Mouse (Mus musculus) T-helper 2 cell (primary cell): ENCODE data around the gene Hist1h1t.
"Not testable (repeated sequence)": the region's sequence is repeated elsewhere in the genome, so short reads cannot be mapped to it uniquely, and the experiment has no call there.

ENCODE experiments used
- in situ Hi-C: fragments of 300-600 bp; cut with MboI, MseI; formaldehyde crosslinking; loops from one replicate; pipeline ENCODE4 v1.15.1; 2025; ENCODE audit warnings: high pct_unique_total_duplicates

Hist1h1t gene

DNA sequence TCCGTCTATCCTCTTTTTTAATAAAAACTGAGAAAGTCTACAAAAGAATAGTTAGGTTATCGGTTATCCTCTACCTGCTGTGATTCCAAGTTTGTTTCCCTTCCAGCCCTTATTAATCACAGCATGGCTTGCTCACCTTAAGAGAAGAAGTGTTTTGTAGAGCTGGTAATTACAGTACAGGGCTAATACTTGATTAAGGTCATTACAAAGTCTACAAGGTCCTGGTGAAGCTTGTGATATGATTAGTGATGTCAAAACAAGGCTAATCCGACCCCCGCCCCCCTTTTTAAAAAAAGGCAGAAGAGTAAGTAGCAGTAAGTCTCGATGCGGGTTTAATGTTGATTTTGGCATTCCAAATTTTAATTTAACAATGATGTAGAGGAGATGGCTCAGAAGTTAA is 3.4 kb downstream of the Hist1h1t start:
- in situ Hi-C loops, result loop anchor here (5.0 kb wide), 1 partner anchor 33 kb away; no protein-coding TSS in a partner anchor

DNA sequence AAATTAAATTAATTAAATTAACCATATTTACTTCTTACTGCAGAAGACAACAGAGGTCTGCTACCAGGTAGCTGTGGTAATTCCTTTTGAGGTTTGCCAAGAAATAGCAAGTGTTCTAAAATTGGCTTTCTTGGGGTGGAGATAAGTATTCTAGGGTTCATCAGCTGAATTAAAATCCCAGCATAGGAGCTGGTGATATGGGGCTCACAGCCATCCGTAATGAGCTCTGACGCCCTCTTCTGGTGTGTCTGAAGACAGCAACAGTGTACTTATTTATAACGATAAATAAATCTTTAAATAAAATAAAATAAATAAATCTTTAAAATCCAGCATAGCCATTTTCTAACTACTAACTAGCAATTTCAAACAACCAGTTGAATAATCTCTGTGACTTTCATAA is 4.2 kb downstream of the Hist1h1t start:
- in situ Hi-C loops, result loop anchor here (5.0 kb wide), 1 partner anchor 33 kb away; no protein-coding TSS in a partner anchor

DNA sequence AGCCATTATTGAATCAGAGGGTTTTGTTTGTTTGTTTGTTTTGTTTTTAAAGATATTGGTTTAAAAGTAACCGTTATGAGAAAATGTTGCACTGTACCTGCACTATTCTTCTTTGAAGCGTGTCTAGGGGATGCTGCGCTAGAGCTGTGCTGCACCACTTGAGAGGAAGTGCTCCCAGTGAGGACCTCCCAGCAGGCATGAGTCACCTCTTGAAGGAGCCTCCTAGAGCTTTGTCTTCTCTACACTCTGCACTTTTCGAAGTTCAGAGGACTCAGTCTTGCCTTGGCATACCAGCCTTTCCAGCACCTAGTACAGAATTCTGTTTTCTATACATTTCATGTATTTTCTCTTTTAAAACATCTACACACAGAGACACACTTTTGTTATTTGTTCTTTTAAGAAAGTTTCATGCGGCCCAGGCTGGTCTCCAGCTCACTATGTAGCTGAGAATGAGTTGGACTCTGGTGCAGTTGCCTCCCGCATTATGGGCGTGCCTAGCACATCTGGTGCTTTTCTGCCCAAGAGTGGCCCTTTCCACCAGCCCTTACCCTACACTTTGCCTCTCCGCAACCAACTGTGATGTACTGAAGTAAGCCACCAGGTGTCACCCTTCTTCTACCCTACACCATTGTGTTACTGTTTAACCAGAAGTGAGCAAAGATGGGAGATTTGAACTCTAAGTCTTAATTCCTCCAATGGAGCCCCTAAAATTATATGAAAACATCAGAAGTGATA is 5.3 kb downstream of the Hist1h1t start:
- in situ Hi-C loops, result no loop called here

DNA sequence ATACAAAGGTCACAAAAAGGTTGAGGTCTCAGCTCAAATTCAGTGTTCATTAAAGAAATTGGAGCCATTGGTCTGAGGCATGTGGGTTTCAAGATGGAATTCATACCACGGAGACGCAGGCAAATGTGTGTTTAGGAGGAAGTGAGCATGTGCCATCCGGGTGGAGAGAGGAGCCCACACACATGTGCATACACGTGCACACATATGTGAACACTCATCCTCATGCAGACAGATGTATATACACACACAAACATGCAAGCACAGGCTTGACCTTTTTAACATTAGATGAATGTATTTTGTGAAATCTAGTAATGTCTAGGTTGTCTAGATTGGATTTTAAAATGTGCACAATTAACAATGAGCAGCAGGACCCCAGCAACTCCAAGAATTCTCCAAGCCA is 6.6 kb downstream of the Hist1h1t start:
- in situ Hi-C loops, result no loop called here

DNA sequence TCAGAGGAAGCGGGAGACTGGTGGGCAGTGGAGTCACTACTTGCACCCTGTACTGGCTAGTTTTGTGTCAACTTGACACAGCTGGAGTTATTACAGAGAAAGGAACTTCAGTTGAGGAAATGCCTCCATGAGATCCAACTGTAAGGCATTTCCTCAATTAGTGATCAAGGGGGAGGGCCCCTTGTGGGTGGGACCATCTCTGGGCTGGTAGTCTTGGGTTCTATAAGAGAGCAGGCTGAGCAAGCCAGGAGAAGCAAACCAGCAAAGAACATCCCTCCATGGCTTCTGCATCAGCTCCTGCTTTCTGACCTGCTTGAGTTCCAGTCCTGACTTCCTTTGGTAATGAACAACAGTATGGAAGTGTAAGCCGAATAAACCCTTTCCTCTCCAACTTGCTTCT is 7.2 kb downstream of the Hist1h1t start:
- in situ Hi-C loops, result not testable (repeated sequence)

DNA sequence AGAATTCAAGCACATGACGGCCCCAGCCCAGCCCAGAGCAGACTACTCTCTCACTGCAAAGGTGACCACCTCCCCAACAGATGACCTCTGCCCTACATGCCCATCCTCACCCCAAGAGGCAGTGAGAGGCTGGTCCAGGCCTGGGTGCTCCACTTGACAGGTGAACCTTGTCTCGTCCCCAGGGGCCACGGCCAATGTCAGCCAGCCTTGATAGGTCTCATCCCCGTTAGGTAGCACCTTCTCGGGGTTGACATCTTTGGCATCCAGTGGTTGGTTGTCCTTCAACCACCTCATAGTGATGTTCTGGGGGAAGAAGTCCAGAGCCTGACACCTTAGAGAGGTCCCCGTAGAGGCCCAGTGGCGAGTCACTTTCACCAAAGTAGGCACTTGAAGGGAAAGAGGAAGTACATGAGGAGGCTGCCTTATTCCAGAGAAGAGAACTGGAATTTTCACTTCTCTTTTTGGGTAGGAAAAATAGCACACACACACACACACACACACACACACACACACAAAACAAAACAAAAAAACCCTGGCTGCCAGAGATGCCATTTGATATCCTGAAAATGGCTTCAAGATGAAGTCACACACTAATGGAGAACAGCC is 10.2 kb downstream of the Hist1h1t start:
- in situ Hi-C loops, result no loop called here

DNA sequence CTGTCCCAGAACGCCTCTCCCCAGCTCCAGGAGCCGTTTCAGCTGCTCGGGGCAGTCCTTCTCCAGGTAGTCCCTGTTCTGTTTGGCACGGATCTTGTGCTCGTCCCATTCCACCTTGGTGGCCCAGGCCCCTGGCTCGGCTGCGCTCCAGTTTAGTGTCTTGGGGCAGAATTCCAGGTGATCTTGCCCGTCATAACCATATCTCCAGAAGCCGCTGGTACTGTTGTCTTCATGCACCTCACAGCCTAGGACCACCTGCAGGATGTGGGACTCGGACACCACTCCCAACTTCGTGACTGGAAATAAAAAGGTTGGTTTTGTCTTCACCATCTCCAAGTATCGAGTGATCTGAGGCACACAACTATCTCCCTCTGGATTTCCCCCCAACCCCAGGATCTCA is 11.2 kb downstream of the Hist1h1t start:
- in situ Hi-C loops, result no loop called here

DNA sequence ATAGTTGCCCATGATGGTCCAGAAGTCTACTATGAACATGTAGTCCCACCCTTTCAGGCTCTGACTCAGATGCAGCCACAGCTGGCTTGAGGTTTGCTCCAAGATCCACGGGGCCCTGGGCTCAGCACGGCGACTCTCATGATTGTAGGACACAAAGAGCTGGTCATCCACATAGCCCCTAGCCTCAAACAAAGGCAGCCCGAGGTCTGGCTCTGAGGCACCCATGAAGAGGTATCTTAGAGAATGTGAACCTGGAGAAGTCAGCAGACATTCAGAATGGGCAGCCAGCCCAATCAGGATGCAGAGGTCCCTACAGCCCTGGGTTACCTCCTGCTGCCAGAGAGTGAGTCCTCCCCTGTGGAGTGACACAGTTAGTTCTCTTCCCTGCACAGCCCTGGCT is 12.4 kb downstream of the Hist1h1t start:
- in situ Hi-C loops, result no loop called here

DNA sequence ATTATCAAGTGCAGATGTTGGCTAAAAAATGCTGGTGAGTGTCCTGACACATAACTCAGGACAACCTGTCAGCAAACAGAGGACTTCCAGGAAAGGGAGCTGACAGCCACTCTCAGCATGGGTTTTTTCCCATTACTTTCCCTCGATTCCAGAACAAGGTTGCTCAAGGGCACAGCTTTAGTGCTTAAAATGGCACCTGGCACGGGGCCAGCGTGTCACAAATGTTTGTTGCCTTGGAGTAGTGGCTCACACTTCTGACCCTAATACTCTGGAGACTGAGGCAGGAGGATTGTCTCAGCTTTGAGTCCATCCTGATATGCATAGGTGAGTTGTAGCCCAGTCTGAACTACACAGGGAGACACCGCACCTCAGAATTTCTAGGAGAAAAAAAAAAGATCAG is 13.0 kb downstream of the Hist1h1t start:
- in situ Hi-C loops, result no loop called here

DNA sequence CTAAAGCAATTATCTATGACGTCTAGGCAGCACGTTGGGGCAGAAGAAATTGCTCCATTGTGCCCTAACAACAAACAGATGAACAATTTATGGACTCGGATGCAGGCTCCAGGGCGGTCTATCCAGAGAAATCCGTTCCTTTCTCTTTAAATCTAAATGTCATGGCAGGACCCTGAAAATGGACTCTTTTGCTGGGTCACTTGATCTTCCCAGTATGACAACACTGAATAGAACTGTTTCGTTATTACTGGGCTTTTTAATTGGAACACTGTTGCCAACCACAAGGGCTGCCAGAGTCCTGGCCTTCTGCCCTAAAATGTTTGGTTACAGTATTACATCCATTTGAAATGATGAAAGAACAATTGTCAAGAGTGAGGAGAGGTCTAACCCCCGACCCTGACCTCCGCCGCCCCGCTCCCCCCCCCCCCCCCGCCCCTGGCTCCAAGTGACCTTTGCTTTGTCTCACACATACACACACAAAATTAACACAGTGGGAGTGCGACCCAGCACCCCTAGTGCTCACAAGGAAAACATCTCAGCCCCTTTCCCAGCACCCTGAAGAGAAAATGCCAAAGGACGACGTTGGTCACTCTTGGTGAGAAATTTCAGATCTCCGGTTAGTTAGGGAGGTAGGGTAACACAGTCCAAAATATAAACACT is 14.2 kb downstream of the Hist1h1t start:
- in situ Hi-C loops, result no loop called here

DNA sequence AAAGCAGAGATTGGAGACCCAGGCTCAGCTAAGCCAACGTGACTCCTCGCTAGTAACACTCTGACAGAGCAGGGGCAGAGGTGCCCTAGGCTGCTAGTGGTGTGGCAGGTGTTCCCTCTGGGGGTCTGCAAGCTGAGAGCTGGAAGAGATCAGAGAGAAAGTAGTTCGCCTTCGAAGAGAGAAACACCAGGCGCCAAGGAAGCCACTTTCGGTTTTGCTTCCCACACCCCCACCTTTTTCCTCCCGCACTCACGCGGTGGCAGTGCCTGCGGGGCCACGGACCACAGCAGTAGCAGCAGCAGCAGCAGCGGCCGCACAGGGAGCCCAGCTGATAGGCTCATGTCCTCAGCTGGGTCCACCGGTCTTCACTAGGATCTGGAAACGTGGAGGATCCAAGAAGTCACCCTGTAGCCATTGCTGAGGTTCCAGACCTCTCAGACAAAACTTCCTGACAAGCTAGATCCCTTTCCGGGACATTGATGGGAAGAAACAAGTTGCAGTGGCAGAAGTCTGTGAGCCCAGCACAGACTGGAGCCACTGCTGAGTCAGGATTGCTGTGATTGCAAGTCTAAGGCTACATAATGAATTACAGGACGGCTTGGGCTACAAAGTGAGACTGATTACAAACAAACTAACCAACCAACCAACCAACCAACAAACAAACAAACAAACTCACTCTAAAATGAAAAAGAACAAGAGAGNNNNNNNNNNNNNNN is 14.9 kb downstream of the Hist1h1t start, which contains the start of gene Hfe:
Gene Hfe (minus strand): TSS at position 481 of the 716 bp plus-strand sequence.
- in situ Hi-C loops, result no loop called here

DNA sequence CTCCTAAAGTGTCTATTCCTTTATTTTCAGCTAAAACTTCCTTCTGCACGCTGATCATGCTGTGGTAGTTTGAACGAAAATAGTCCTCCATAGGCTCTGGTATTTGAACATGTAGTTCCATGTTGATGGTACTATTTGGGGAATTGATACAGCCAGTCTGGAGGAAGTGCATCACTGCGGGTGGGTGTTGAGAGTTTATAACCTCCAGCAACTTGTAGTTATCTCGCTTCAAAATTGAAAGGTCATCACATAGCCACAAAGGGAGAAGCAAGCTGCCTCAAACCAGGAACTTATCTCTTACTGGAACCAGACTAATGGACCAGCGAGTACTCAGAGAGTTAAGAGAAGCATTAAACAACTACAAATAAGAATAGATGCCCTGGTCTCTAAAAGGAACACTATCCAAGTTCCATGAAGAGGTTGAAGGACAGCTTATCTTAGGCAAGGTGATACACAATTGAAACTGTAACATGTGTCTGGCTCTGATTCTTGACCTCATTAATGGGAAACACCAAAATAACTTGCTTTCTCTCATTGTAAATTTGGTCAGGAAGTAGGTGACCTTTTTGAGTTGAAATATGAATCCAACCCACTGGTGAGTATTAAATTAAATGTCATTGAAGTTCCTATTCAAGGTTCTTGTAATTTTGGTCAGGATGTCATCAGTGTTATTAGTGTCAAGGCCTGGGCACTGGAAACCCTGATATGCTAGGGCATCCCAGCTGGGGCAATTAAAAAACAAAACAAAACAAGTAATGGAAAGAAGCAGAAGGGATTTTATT is 20.8 kb downstream of the Hist1h1t start:
- in situ Hi-C loops, result no loop called here

DNA sequence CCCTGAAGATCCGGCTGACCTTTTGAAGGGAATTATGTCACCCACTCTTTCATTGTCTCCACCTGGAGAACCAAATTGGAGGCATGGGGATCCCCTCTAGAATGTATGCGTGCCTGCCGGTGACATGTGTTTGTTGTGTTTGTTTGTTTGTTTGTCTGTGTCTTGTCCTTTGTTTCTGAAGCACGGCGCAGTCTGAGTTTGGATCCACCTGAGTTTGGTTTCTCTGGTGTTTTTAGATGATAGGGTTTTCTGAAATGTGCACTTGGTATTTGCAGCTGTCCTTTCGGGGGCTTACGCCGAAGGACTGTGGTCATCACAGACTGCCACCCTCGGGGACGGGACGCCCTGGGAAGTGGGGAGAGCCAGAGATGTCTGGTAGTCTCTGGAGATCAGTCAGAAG is 21.6 kb downstream of the Hist1h1t start:
- in situ Hi-C loops, result no loop called here

DNA sequence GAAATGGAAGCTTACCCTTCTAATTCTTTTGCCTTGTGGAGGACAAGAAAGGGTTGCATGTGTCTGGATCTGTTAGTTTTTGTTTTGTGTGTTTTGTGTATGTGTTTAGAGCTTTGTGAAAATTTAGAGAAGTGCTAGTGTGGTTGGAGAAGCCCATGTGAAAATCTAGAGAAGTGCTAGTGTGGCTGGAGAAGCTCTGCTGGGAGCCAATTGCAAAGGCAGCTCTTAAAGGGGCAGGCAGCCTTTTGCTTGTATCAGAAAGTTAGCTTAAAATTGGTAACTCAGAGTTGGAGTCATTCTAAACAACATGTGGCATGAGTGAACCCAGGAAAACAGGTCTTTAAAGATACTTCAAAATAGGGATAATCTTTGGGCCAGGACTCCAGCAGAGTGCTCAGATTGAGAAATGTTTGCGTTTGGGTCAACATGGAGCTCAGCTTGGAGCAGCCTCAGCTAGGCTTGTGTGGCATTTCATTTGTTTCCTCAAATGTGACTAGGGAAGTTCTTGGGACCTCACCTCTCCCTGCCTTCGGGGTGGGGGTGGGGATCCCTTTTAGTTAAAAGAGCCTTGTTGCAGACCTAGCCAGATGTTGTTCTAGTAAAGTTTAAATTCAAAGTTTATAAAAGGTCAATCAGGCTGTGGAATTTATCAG is 22.1 kb downstream of the Hist1h1t start:
- in situ Hi-C loops, result not testable (repeated sequence)

DNA sequence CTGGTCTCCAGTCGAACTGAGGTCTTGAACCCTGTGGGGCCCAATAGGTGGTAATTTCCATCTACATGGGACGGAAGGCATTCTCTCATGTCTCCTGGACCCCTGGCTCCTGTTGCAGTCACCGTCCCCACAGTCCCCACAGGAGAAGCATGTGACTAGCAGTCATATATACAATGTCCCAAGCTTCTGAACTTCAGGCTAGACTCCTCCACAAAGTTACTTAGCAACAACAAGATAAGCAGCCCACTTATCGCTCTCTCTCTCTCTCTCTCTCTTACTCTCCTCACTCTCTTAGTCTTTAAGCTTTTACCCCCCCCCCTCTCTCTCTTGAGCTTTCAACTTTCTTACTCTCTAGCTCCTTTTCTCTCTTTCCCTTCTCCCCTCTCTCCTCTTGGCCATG is 28.6 kb downstream of the Hist1h1t start:
- in situ Hi-C loops, result no loop called here

DNA sequence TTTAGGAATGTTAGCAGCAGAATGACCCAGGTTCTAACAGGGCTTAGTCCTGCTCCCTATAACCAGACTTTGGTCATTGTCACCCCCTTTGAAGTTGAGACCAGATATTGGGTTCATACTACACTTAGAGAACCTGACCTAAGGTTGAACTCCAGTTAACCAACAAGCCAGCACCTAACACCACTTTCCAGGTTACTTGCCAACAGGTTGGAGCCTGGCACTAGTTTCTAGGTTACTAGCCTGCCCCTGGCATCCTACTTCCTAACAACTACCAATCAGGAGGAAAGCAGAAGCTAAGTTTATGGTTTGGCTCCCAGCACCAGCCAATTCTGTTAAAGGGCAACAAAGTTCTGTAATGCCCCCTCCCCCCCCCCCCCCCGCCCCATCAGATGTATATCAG is 29.6 kb downstream of the Hist1h1t start:
- in situ Hi-C loops, result no loop called here

DNA sequence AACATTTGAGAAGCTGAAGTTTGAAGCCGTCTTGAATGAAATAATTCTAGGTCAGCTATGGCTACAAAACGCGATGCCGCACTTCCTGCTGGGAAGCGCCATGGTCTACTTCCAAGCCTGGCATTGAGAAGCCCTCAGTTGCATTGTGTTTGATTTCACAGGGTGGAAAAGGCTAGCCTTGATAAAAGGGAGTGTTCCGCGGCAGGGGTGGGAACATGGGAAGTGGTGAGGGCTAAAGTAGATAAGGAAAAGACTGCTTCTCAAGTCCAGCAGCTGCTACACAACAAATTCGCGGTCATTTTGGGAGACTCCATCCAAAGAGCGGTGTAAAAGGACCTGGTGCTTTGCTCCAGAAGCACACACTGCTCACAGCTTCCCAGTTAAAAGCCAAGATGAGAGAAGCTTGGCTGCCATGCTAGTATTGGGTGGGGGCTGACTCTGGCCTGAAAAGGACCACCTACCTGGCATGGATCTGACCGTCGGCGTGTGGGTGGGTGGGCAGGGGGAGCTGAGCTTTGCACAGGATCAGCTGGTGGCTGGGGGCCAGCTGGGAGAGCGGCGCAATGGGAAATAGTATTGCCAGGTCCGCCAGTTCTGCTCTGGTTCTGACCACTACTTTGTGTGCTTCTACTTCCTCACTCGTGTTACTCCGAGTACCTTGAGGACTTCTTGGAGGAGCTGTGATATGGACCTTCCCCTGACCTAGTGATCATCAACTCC is 33.0 kb downstream of the Hist1h1t start:
- in situ Hi-C loops, result no loop called here

DNA sequence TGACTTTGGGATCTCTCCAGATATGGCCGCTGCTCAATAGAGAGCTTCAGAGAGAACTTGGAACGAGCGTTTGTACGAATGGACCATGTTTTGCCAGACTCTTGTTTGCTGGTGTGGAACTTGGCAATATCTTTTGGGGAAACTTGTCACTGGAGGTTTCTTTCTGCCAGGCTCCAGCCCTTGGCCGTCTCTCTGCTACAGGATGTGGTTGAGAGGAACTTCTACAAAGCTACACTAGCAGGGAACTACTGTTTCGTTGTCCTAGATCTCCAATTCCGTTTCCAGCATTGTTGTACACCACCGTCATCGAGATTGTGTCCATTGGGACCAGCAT is 33.5 kb downstream of the Hist1h1t start:
- in situ Hi-C loops, result no loop called here

DNA sequence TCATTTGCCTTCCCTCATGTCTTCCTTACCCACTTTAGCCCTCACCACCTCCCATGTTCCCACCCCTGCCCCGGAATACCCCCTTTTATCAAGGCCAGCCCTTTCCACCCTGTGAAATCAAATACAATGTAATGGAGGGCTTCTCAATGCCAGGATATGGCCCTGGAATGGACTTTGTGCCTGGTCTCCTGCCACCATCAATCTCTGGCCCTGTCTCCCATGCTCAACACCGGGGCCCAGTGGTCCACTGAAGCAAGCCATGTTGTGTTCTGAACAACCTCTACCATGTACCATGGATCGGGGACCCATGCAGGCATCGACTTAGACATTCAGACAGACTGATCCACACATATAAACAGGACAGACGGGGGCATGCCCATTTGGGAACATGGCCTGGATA is 34.1 kb downstream of the Hist1h1t start:
- in situ Hi-C loops, result loop anchor here (5.0 kb wide), 1 partner anchor 32 kb away; the partner anchor contains the start of genes Hist1h1t and Hist1h4c

DNA sequence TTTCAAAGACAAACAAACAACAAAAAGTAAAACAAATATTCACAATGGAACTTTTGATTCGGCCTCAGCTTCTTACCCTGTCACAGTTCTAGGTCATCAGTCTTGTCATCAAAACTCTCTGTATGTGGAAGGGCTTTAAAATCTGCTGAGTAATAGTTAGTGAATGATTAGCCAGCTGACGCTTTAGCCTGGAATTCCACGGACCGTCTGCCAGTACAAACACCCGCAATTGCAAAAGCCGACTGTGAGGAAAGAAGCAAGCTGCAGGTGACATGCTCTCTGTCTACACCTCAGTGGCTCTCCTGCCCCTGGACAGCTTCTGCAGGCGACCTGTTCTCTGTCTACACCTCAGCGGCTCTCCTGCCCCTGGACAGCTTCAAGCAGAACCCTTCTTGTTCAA is 34.9 kb downstream of the Hist1h1t start:
- in situ Hi-C loops, result loop anchor here (5.0 kb wide), 1 partner anchor 33 kb away; the partner anchor contains the start of genes Hist1h1t and Hist1h4c
